Mouse (Mus musculus): ENCODE measurements at regions not wholly inside any gene's neighbourhood (a gene's known extent, or its start where the extent isn't known, plus 50 kb on each side); places are given as distances from the start of the nearest gene placed in this dataset.

GRCm38 (mm10) chr19:37815627-37816026 is 118.0 kb downstream of the Cyp26a1 start:
- Histone ChIP-seq H3K4me2 (ENCODE audit: low read depth, low read length) (no peak overlapping the region), H3K27ac (ENCODE audit: low read depth) (no peak overlapping the region), H3K9ac (replicated peaks; ENCODE audit: low read depth, low read length) (no peak overlapping the region), H3K36me3 (replicated peaks; ENCODE audit: control insufficient read depth, insufficient read depth, low read length) (no peaks in the 10 kb centered on the region), H3K27me3 (ENCODE audit: control insufficient read depth, insufficient read depth, low read length) (no peaks in the 10 kb centered on the region), H3K4me1 (ENCODE audit: control insufficient read depth, insufficient read depth) (peaks cover 10% of the 10 kb centered on the region; the same call in 1 of the 2 replicates), H3K4me3 (ENCODE audit: low read depth, low read length) (no peak overlapping the region), H3K9me3 (replicated peaks; ENCODE audit: control insufficient read depth, low read length) (no peaks in the 10 kb centered on the region)
- no peak for TF ChIP-seq CTCF (IDR thresholded peaks at IDR 0.05; ENCODE audit: low read depth)
- no peak for TF ChIP-seq EP300 (IDR thresholded peaks at IDR 0.05; ENCODE audit: low read depth)
- ATAC-seq (ENCODE audit: insufficient read depth, low read depth) (no peak), DNase-seq (ENCODE audit: low spot score) (no peak)
- WGBS = 89% methylated on average over 2 of the region's 2 CpGs

- Histone ChIP-seq H3K9ac (replicated peaks; ENCODE audit: low read depth, low read length) (no peak overlapping the region), H3K4me3 (ENCODE audit: low read depth, low read length) (no peak overlapping the region), H3K36me3 (replicated peaks; ENCODE audit: control insufficient read depth, insufficient read depth, low read length) (no peaks in the 10 kb centered on the region), H3K4me2 (ENCODE audit: low read depth, low read length) (no peak overlapping the region), H3K9me3 (replicated peaks; ENCODE audit: control insufficient read depth, low read length) (no peaks in the 10 kb centered on the region), H3K4me1 (ENCODE audit: control insufficient read depth, insufficient read depth) (no peaks in the 10 kb centered on the region), H3K27me3 (ENCODE audit: control insufficient read depth, insufficient read depth, low read length) (no peaks in the 10 kb centered on the region), H3K27ac (ENCODE audit: low read depth) (no peak overlapping the region)
- TF ChIP-seq CTCF (IDR thresholded peaks at IDR 0.05; ENCODE audit: low read depth) = no peak
- no peak for TF ChIP-seq EP300 (IDR thresholded peaks at IDR 0.05; ENCODE audit: low read depth)
- no peak for ATAC-seq (ENCODE audit: insufficient read depth, low read depth)
- 17% methylated on average over 3 of the region's 3 CpGs for WGBS
- DNase-seq (ENCODE audit: low spot score) = no peak
These were observed 123.6 kb downstream of the Cyp26a1 start for GRCm38 (mm10) chr19:37821243-37821642.

- Histone ChIP-seq H3K27ac (ENCODE audit: low read depth) (no peak overlapping the region), H3K4me2 (ENCODE audit: low read depth, low read length) (no peak overlapping the region), H3K27me3 (ENCODE audit: control insufficient read depth, insufficient read depth, low read length) (no peaks in the 10 kb centered on the region), H3K9ac (replicated peaks; ENCODE audit: low read depth, low read length) (no peak overlapping the region), H3K4me1 (ENCODE audit: control insufficient read depth, insufficient read depth) (no peaks in the 10 kb centered on the region), H3K4me3 (ENCODE audit: low read depth, low read length) (no peak overlapping the region), H3K36me3 (replicated peaks; ENCODE audit: control insufficient read depth, insufficient read depth, low read length) (no peaks in the 10 kb centered on the region), H3K9me3 (replicated peaks; ENCODE audit: control insufficient read depth, low read length) (no peaks in the 10 kb centered on the region)
- ATAC-seq (ENCODE audit: insufficient read depth, low read depth) = no peak
- no peak for TF ChIP-seq EP300 (IDR thresholded peaks at IDR 0.05; ENCODE audit: low read depth)
- no peak for TF ChIP-seq CTCF (IDR thresholded peaks at IDR 0.05; ENCODE audit: low read depth)
- DNase-seq (ENCODE audit: low spot score) = no peak
- 79% methylated on average over 3 of the region's 3 CpGs for WGBS
These were observed 124.1 kb downstream of the Cyp26a1 start for GRCm38 (mm10) chr19:37821671-37822190.

- WGBS = 75% methylated on average over 5 of the region's 5 CpGs
- H3K9me3 ChIP-seq (replicated peaks; ENCODE audit: control insufficient read depth, low read length) = no peaks in the 10 kb centered on the region
- DNase-seq (ENCODE audit: low spot score) (no peak), ATAC-seq (ENCODE audit: insufficient read depth, low read depth) (no peak)
- TF ChIP-seq CTCF (IDR thresholded peaks at IDR 0.05; ENCODE audit: low read depth) = no peak
- TF ChIP-seq EP300 (IDR thresholded peaks at IDR 0.05; ENCODE audit: low read depth) = no peak
- H3K9ac ChIP-seq (replicated peaks; ENCODE audit: low read depth, low read length) = no peak overlapping the region
- H3K4me2 ChIP-seq (ENCODE audit: low read depth, low read length) = no peak overlapping the region
- no peaks in the 10 kb centered on the region for H3K27me3 ChIP-seq (ENCODE audit: control insufficient read depth, insufficient read depth, low read length)
- no peaks in the 10 kb centered on the region for H3K36me3 ChIP-seq (replicated peaks; ENCODE audit: control insufficient read depth, insufficient read depth, low read length)
- H3K27ac ChIP-seq (ENCODE audit: low read depth) = no peak overlapping the region
- H3K4me1 ChIP-seq (ENCODE audit: control insufficient read depth, insufficient read depth) = no peaks in the 10 kb centered on the region
- no peak overlapping the region for H3K4me3 ChIP-seq (ENCODE audit: low read depth, low read length)
These were observed 126.6 kb downstream of the Cyp26a1 start for GRCm38 (mm10) chr19:37824155-37824554.

- no peak for ATAC-seq (ENCODE audit: insufficient read depth, low read depth)
- Histone ChIP-seq H3K36me3 (replicated peaks; ENCODE audit: control insufficient read depth, insufficient read depth, low read length) (no peaks in the 10 kb centered on the region), H3K9me3 (replicated peaks; ENCODE audit: control insufficient read depth, low read length) (no peaks in the 10 kb centered on the region), H3K9ac (replicated peaks; ENCODE audit: low read depth, low read length) (no peak overlapping the region), H3K4me2 (ENCODE audit: low read depth, low read length) (no peak overlapping the region), H3K27me3 (ENCODE audit: control insufficient read depth, insufficient read depth, low read length) (no peaks in the 10 kb centered on the region), H3K4me3 (ENCODE audit: low read depth, low read length) (no peak overlapping the region), H3K27ac (ENCODE audit: low read depth) (no peak overlapping the region), H3K4me1 (ENCODE audit: control insufficient read depth, insufficient read depth) (no peaks in the 10 kb centered on the region)
- TF ChIP-seq CTCF (IDR thresholded peaks at IDR 0.05; ENCODE audit: low read depth) (no peak), EP300 (IDR thresholded peaks at IDR 0.05; ENCODE audit: low read depth) (no peak)
- no peak for DNase-seq (ENCODE audit: low spot score)
These were observed 133.8 kb downstream of the Cyp26a1 start for GRCm38 (mm10) chr19:37831406-37831805.

GRCm38 (mm10) chr19:37836900-37837299 is 139.3 kb downstream of the Cyp26a1 start:
- no peak overlapping the region for H3K4me2 ChIP-seq (ENCODE audit: low read depth, low read length)
- H3K4me3 ChIP-seq (ENCODE audit: low read depth, low read length) = no peak overlapping the region
- TF ChIP-seq CTCF (IDR thresholded peaks at IDR 0.05; ENCODE audit: low read depth) (no peak), EP300 (IDR thresholded peaks at IDR 0.05; ENCODE audit: low read depth) (no peak)
- peaks cover 8% of the 10 kb centered on the region; the same call in 1 of the 2 replicates for H3K4me1 ChIP-seq (ENCODE audit: control insufficient read depth, insufficient read depth)
- no peak for ATAC-seq (ENCODE audit: insufficient read depth, low read depth)
- H3K27me3 ChIP-seq (ENCODE audit: control insufficient read depth, insufficient read depth, low read length) = no peaks in the 10 kb centered on the region
- H3K36me3 ChIP-seq (replicated peaks; ENCODE audit: control insufficient read depth, insufficient read depth, low read length) = no peaks in the 10 kb centered on the region
- no peak for DNase-seq (ENCODE audit: low spot score)
- H3K27ac ChIP-seq (ENCODE audit: low read depth) = no peak overlapping the region
- no peaks in the 10 kb centered on the region for H3K9me3 ChIP-seq (replicated peaks; ENCODE audit: control insufficient read depth, low read length)
- no peak overlapping the region for H3K9ac ChIP-seq (replicated peaks; ENCODE audit: low read depth, low read length)
- WGBS = 60% methylated on average over 5 of the region's 5 CpGs
